ENCODE assay signal across 8 mouse cellular contexts in genomic region chr5:31452886-31453410, GRCm38 (mm10). TPM values are rescaled to one million over a fixed set of nuclear protein-coding genes. Genes with fewer than 3 reads are reported as not detected.
DNase-seq lines count a peak whose midpoint lies in the region; ATAC-seq and TF ChIP-seq lines count a peak whose summit lies in the region.

No protein-coding gene starts in this region.

- H3K9ac ChIP-seq in lung, embryonic 14.5 days, result peak overlapping the region; percentile 73
- H3K9ac ChIP-seq in hindbrain, embryonic 11.5 days (ENCODE audit: low read depth, low read length), result peak overlapping the region; percentile 54
- H3K9ac ChIP-seq in midbrain, embryonic 15.5 days, result peak overlapping the region; percentile 56

- H3K27ac ChIP-seq in lung, embryonic 14.5 days (ENCODE audit: low read depth), result no peak overlapping the region
- peak overlapping the region; percentile 41; the same call in 1 of the 2 replicates for H3K27ac ChIP-seq in bone marrow, adult 2 months (ENCODE audit: control insufficient read depth, insufficient read depth, low read depth, low read length, poor library complexity)
- no peak overlapping the region for H3K27ac ChIP-seq in hindbrain, embryonic 11.5 days (ENCODE audit: low read depth, low read length)
- H3K27ac ChIP-seq in midbrain, embryonic 15.5 days, result no peak overlapping the region

- no peaks in the 10 kb centered on the region for H3K36me3 ChIP-seq in lung, embryonic 14.5 days (ENCODE audit: insufficient read depth)
- H3K36me3 ChIP-seq in hindbrain, embryonic 11.5 days (ENCODE audit: control insufficient read depth, insufficient read depth, low read length), result no peaks in the 10 kb centered on the region
- H3K36me3 ChIP-seq in midbrain, embryonic 15.5 days (replicated peaks), result no peaks in the 10 kb centered on the region

- H3K4me2 ChIP-seq in lung, embryonic 14.5 days, result peak overlapping the region; percentile 85
- peak overlapping the region; percentile 73 for H3K4me2 ChIP-seq in hindbrain, embryonic 11.5 days (replicated peaks; ENCODE audit: low read depth, low read length)
- peak overlapping the region; percentile 87 for H3K4me2 ChIP-seq in midbrain, embryonic 15.5 days

- H3K4me1 ChIP-seq in lung, embryonic 14.5 days (ENCODE audit: insufficient read depth), result 0 out of 2 replicates have a peak, but pooled peaks cover 5% of the 10 kb centered on the region
- no peaks in the 10 kb centered on the region; the same call in 1 of the 2 replicates for H3K4me1 ChIP-seq in bone marrow, adult 2 months (ENCODE audit: control insufficient read depth, insufficient read depth, low read length)
- H3K4me1 ChIP-seq in hindbrain, embryonic 11.5 days (replicated peaks; ENCODE audit: control insufficient read depth, insufficient read depth, low read length), result no peaks in the 10 kb centered on the region; the same call in 1 of the 2 replicates
- peaks cover 19% of the 10 kb centered on the region for H3K4me1 ChIP-seq in midbrain, embryonic 15.5 days

- ATAC-seq in lung, embryonic 14.5 days (ENCODE audit: insufficient read depth), result no peak
- no peak for ATAC-seq in hindbrain, embryonic 11.5 days (ENCODE audit: low FRiP score)
- peak; percentile 9; the same call in 1 of the 2 replicates for ATAC-seq in midbrain, embryonic 15.5 days (replicated peaks)

- H3K27me3 ChIP-seq in lung, embryonic 14.5 days (ENCODE audit: insufficient read depth, low read length), result no peaks in the 10 kb centered on the region
- no peaks in the 10 kb centered on the region for H3K27me3 ChIP-seq in hindbrain, embryonic 11.5 days (ENCODE audit: control insufficient read depth, insufficient read depth, low read length)
- no peaks in the 10 kb centered on the region for H3K27me3 ChIP-seq in midbrain, embryonic 15.5 days (replicated peaks)

- TF ChIP-seq POLR2A in bone marrow, adult 2 months (IDR thresholded peaks at IDR 0.05; ENCODE audit: borderline replicate concordance, control insufficient read depth, low read depth, low read length), result no peak

- peak overlapping the region; percentile 50 for H3K4me3 ChIP-seq in lung, embryonic 14.5 days (ENCODE audit: low read depth, low read length)
- H3K4me3 ChIP-seq in bone marrow, adult 2 months (replicated peaks; ENCODE audit: control insufficient read depth, low read depth, low read length), result peak overlapping the region; percentile 68
- peak overlapping the region; percentile 46 for H3K4me3 ChIP-seq in hindbrain, embryonic 11.5 days (ENCODE audit: low read depth, low read length)
- H3K4me3 ChIP-seq in midbrain, embryonic 15.5 days, result peak overlapping the region; percentile 56

- DNase-seq in lung, embryonic 14.5 days, result peak; percentile 43
- no peak for DNase-seq in lung, adult 18-20 months
- peak; percentile 21 for DNase-seq in hindbrain, embryonic 11.5 days (ENCODE audit: low spot score)
- DNase-seq in cerebellum, adult 11 months, result no peak
- no peak for DNase-seq in layer of hippocampus, adult 9-10 months (ENCODE audit: low spot score)
- no peak for DNase-seq in spleen, postnatal 14 days (ENCODE audit: low spot score in 2 of 2)

- 12% methylated on average over 7 of the region's 7 CpGs for WGBS in lung, embryonic 14.5 days
- WGBS in bone marrow, adult 2 months, result 7% methylated on average over 7 of the region's 7 CpGs
- 20% methylated on average over 7 of the region's 7 CpGs for WGBS in hindbrain, embryonic 11.5 days
- 14% methylated on average over 7 of the region's 7 CpGs for WGBS in midbrain, embryonic 15.5 days

- no peaks in the 10 kb centered on the region for H3K9me3 ChIP-seq in lung, embryonic 14.5 days (ENCODE audit: low read depth, low read length)
- no peaks in the 10 kb centered on the region for H3K9me3 ChIP-seq in hindbrain, embryonic 11.5 days (ENCODE audit: control insufficient read depth, low read length)
- H3K9me3 ChIP-seq in midbrain, embryonic 15.5 days, result no peaks in the 10 kb centered on the region

- TF ChIP-seq CTCF in lung, embryonic 14.5 days (IDR thresholded peaks at IDR 0.05; ENCODE audit: low read depth), result no peak
- no peak for TF ChIP-seq CTCF in bone marrow, adult 2 months (IDR thresholded peaks at IDR 0.05; ENCODE audit: control insufficient read depth, insufficient read depth, low read length)

RNA-seq across cellular contexts. Expression of gene Zfp512, which starts 0.7 kb away (rescaled TPM):
- 50.1 and 51.8 TPM in 2 replicates for polyA plus RNA-seq in lung, embryonic 14.5 days (2014; fragmentation: Nextera tagmentation; extraction: Ambion mirVana)
- 17.2 and 29.0 TPM in 2 replicates for polyA plus RNA-seq in bone marrow, adult 2 months (2011; ENCODE audit: insufficient read depth, insufficient read length, low replicate concordance, missing spikeins)
- 69.4 and 79.6 TPM in 2 replicates for polyA plus RNA-seq in hindbrain, embryonic 11.5 days (2014; fragmentation: Nextera tagmentation; extraction: Ambion mirVana)
- 141 and 145 TPM in 2 replicates for polyA plus RNA-seq in midbrain, embryonic 15.5 days (2015; fragmentation: Nextera tagmentation; extraction: Ambion mirVana)

RNA-seq across cellular contexts. Expression of gene 4930548H24Rik, which starts 32.6 kb away (rescaled TPM):
- polyA plus RNA-seq in lung, embryonic 14.5 days (2014; fragmentation: Nextera tagmentation; extraction: Ambion mirVana), result 0.16 and 0.18 TPM in 2 replicates
- polyA plus RNA-seq in bone marrow, adult 2 months (2011; ENCODE audit: insufficient read depth, insufficient read length, low replicate concordance, missing spikeins), result not detected in 2 replicates
- 0.08 TPM in 1 of 2 replicates, not detected in the other for polyA plus RNA-seq in hindbrain, embryonic 11.5 days (2014; fragmentation: Nextera tagmentation; extraction: Ambion mirVana)
- polyA plus RNA-seq in midbrain, embryonic 15.5 days (2015; fragmentation: Nextera tagmentation; extraction: Ambion mirVana), result not detected in 2 replicates

RNA-seq across cellular contexts. Expression of gene Gpn1, which starts 41.6 kb away (rescaled TPM):
- polyA plus RNA-seq in lung, embryonic 14.5 days (2014; fragmentation: Nextera tagmentation; extraction: Ambion mirVana), result 68.4 and 69.2 TPM in 2 replicates
- polyA plus RNA-seq in bone marrow, adult 2 months (2011; ENCODE audit: insufficient read depth, insufficient read length, low replicate concordance, missing spikeins), result 12.1 and 18.4 TPM in 2 replicates
- polyA plus RNA-seq in hindbrain, embryonic 11.5 days (2014; fragmentation: Nextera tagmentation; extraction: Ambion mirVana), result 66.7 and 73.3 TPM in 2 replicates
- 79.8 and 81.6 TPM in 2 replicates for polyA plus RNA-seq in midbrain, embryonic 15.5 days (2015; fragmentation: Nextera tagmentation; extraction: Ambion mirVana)

Comparison
In these comparisons a context has a peak if more than half of its experiments do, and no peak if none do; other contexts are left out.
1. DNase-seq: peak in lung, embryonic 14.5 days (single experiment) and hindbrain, embryonic 11.5 days (single experiment); none in lung, adult 18-20 months (0 of 2), cerebellum, adult 11 months (single experiment), layer of hippocampus, adult 9-10 months (single experiment) and spleen, postnatal 14 days (0 of 2).
2. Peak in every context shown above with its lines, with median percentiles within 50 percentile points of each other: H3K4me2 ChIP-seq, H3K4me3 ChIP-seq and H3K9ac ChIP-seq.